Mouse (Mus musculus): ENCODE data around the gene Gpc6.

DNA sequence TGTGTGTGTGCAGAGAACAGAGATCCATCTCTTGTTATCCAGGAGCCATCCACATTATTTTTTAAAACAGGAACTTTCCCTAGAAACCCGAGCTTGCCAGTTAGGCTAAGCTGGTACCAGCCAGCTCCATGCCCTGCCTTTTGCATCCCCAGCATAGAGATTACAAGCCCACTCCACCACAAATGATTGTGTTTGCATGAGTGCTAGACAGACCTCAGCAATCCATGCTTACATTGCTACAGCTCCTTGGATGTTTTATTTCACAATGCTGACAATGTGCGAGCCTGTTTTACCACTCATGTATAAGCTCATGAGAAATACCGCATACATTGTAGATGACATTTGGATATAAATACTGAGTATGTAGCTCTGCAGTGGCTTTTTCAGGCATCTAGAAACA lies 375.9 kb downstream of the Gpc6 start:
- TF ChIP-seq CTCF (IDR thresholded peaks at IDR 0.05) (no peak), POLR2A (IDR thresholded peaks at IDR 0.05; ENCODE audit: insufficient read depth, low read depth, low read length) (no peak)
